Mouse (Mus musculus) midbrain, embryonic 13.5 days (tissue): ENCODE measurements around the gene Nprl3. TPM values are rescaled to one million over a fixed set of nuclear protein-coding genes. Genes with fewer than 3 reads are reported as not detected.

Source experiments
- ATAC-seq: fragments of 200-750 bp; cut with Nextera tagmentation; 2 replicates; pipeline ENCODE4 v1.8.0; 2017; ENCODE audit warnings: mild to moderate bottlenecking, moderate TSS enrichment, moderate library complexity
- H3K27ac ChIP-seq: fragments of 300-500 bp; sonication (generic); 2 replicates; pipeline ENCODE4 v1.5.1; 2015; ENCODE audit warnings: inconsistent platforms, mild to moderate bottlenecking, moderate library complexity
- H3K27me3 ChIP-seq: fragments of 300-500 bp; sonication (generic); 2 replicates; pipeline ENCODE4 v1.6.1; 2015; ENCODE audit warnings: mild to moderate bottlenecking, inconsistent platforms
- H3K36me3 ChIP-seq: fragments of 300-500 bp; sonication (generic); 2 replicates; pipeline ENCODE4 v1.6.1; 2015; ENCODE audit warnings: mild to moderate bottlenecking, inconsistent platforms
- H3K4me1 ChIP-seq: fragments of 300-500 bp; sonication (generic); replicated peaks from 2 replicates; pipeline ENCODE4 v1.6.1; 2015; ENCODE audit warnings: inconsistent platforms
- H3K4me2 ChIP-seq: fragments of 300-500 bp; sonication (generic); replicated peaks from 2 replicates; pipeline ENCODE4 v1.6.1; 2015; ENCODE audit warnings: moderate library complexity, mild to moderate bottlenecking, inconsistent platforms
- H3K4me3 ChIP-seq: fragments of 300-500 bp; sonication (generic); replicated peaks from 2 replicates; pipeline ENCODE4 v1.5.1; 2015; ENCODE audit warnings: mild to moderate bottlenecking, inconsistent platforms
- H3K9ac ChIP-seq: fragments of 300-500 bp; sonication (generic); replicated peaks from 2 replicates; pipeline ENCODE4 v1.6.1; 2015; ENCODE audit warnings: mild to moderate bottlenecking, inconsistent platforms
- H3K9me3 ChIP-seq: fragments of 300-500 bp; sonication (generic); 2 replicates; pipeline ENCODE4 v1.6.1; 2016; ENCODE audit warnings: mild to moderate bottlenecking, inconsistent platforms
- WGBS: fragments of 180-500 bp; shearing (Covaris S2); methylation state at CpG from one replicate; pipeline ENCODE4 v1.1.7; 2015; 5-methylcytosine and 5-hydroxymethylcytosine counted together
- polyA plus RNA-seq: library from polyadenylated mRNA; unstranded; fragments of >200 nt; fragmentation: Nextera tagmentation; extraction: Ambion mirVana; gene quantifications from 2 replicates; pipeline ENCODE4 v1.2.1, GENCODE M21; 2015

The Nprl3 gene
- polyA plus RNA-seq, 1 experiment from 2014 or later = 46.5 TPM

- no peak overlapping the region for H3K27ac ChIP-seq
- peak overlapping the region; percentile 71 for H3K4me2 ChIP-seq
- H3K4me3 ChIP-seq = no peak overlapping the region
- peak overlapping the region; percentile 86 for H3K9ac ChIP-seq
- peaks cover 24% of the 10 kb centered on the region for H3K27me3 ChIP-seq
- ATAC-seq = no peak
- H3K9me3 ChIP-seq = no peaks in the 10 kb centered on the region
- WGBS = 88% methylated on average over 9 of the region's 9 CpGs
- H3K4me1 ChIP-seq = peaks cover 18% of the 10 kb centered on the region
- H3K36me3 ChIP-seq = peaks cover 39% of the 10 kb centered on the region
Observed at GRCm38 (mm10) chr11:32227555-32227954, 40.0 kb downstream of the Nprl3 start.

DNA sequence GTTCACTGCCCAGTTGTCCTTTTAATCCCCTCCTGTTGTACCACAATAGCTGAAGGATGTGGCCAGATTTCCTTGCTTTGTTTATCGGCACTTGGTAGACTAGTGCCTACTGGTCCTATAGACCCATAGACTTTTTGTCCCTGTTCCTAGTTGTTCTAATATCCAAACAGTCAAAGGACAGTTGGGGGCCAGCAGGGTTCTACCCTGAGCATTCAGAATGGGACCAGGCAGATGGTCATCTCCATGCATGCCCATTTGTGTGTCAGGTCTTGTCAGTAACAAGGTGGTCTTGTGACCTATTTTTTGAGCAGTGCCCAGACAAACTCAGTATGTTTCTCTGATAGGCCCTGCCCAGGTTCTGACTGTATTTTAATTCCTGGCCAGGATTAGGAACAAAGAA is 40.5 kb downstream of the Nprl3 start:
- H3K27ac ChIP-seq = peak overlapping the region; percentile 65; the same call in 1 of the 2 replicates
- H3K4me2 ChIP-seq = peak overlapping the region; percentile 71
- no peaks in the 10 kb centered on the region for H3K9me3 ChIP-seq
- WGBS = 28% methylated on average over 1 of the region's 1 CpGs
- H3K27me3 ChIP-seq = peaks cover 29% of the 10 kb centered on the region
- peak overlapping the region; percentile 70 for H3K4me3 ChIP-seq
- H3K9ac ChIP-seq = peak overlapping the region; percentile 86
- ATAC-seq = no peak
- H3K4me1 ChIP-seq = peaks cover 23% of the 10 kb centered on the region
- H3K36me3 ChIP-seq = peaks cover 34% of the 10 kb centered on the region

DNA sequence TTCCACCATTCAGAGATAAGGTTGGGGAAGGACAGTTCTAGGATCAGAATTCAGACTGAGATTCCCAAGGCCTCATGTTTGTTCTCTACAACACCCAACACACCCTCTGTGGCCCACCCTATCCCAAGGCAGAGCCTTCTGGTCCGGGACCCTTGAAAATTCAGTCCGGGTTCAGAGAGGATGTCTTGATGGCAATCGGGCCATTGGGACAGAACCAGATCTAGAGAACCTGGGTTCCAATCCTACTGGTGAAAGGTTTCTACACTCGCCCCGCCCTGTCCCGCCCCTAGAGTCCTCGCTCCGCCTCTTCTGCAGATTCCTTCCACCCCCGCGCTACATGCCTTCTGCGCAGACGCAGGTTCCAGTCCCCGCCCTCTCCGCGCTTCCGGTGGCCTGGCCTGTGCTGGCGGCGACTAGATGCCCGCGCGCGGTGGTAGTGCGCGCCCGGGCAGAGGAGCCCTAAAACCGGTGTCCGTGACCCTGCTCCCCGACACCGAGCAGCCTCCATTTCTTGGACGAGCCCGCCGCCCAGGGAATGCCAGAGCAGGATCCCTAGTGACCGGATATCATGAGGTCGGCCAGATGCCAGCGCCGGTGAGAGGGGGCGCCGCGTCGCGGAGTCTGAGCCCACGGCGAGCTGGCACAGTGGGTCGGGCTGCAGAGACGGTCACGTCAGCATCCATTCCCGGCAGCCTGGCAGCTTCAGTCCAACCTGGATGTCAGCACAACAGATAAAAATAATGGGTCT is 41.2 kb downstream of the Nprl3 start, which contains the start of gene Mpg:
TSS of gene Mpg (plus strand) at position 382 of the 748 bp plus-strand sequence.
- peak within 1 kb of the TSS; percentile 65 for H3K27ac ChIP-seq
- H3K27me3 ChIP-seq = peaks cover 35% of the 10 kb centered on the region
- 4% methylated on average over 47 of the region's 47 CpGs for WGBS
- H3K4me3 ChIP-seq = peak within 1 kb of the TSS; percentile 70
- peaks cover 27% of the 10 kb centered on the region for H3K36me3 ChIP-seq
- H3K9me3 ChIP-seq = no peaks in the 10 kb centered on the region
- peak within 1 kb of the TSS; percentile 86 for H3K9ac ChIP-seq
- peak within 1 kb of the TSS; percentile 71 for H3K4me2 ChIP-seq
- H3K4me1 ChIP-seq = peaks cover 29% of the 10 kb centered on the region
- ATAC-seq = peak; percentile 84

GRCm38 (mm10) chr11:32225222-32226104 is 42.0 kb downstream of the Nprl3 start:
- H3K27me3 ChIP-seq = peaks cover 44% of the 10 kb centered on the region
- H3K4me2 ChIP-seq = no peak overlapping the region
- no peak for ATAC-seq
- H3K4me1 ChIP-seq = peaks cover 34% of the 10 kb centered on the region
- peak overlapping the region; percentile 14 for H3K27ac ChIP-seq
- no peak overlapping the region for H3K9ac ChIP-seq
- 75% methylated on average over 7 of the region's 7 CpGs for whole genome bisulfite sequencing
- no peaks in the 10 kb centered on the region for H3K9me3 ChIP-seq
- H3K36me3 ChIP-seq = peaks cover 19% of the 10 kb centered on the region
- 0 out of 2 replicates have a peak overlapping the region, but pooled peaks have one; percentile 70 for H3K4me3 ChIP-seq

DNA sequence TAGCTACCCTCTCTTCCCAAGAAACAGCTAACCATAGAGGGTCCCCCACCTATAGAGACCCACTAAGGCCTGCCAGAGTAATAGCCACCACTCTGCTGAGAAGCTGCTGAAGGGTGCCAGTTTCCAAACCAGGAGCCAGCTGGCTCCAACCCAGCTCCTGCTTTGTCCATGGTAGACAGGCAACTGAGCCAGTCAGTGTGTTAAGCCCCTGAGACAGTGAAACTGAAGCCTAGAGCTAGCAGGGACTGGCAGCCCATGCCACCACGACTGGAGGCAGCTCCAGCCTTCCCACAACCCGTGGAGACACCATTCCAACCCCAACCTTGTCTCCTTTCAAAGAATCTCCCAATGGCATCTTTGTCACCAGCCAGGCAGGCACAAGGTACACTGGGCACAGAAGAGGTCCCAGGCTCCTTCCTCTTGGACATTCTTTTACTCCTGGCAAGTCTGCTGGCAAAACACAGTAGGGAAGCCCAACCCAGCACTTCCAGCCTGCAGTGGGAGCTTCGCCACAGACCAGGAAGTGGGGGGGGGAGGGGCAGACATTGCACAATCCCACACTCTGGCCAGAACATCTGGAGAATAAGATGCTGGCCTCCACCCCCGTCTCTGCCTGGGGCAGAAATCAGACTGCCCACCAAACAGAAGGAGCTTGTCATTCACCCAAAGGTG is 42.9 kb downstream of the Nprl3 start:
- peaks cover 34% of the 10 kb centered on the region for H3K4me1 ChIP-seq
- no peak overlapping the region for H3K9ac ChIP-seq
- peaks cover 50% of the 10 kb centered on the region for H3K27me3 ChIP-seq
- H3K4me2 ChIP-seq = no peak overlapping the region
- no peak for ATAC-seq
- H3K36me3 ChIP-seq = peaks cover 10% of the 10 kb centered on the region
- WGBS = 35% methylated on average over 4 of the region's 4 CpGs
- peak overlapping the region; percentile 46; the same call in 1 of the 2 replicates for H3K27ac ChIP-seq
- no peak overlapping the region for H3K4me3 ChIP-seq
- H3K9me3 ChIP-seq = no peaks in the 10 kb centered on the region

- WGBS = 79% methylated on average over 4 of the region's 4 CpGs
- no peak overlapping the region for H3K4me3 ChIP-seq
- no peak for ATAC-seq
- no peak overlapping the region for H3K4me2 ChIP-seq
- no peak overlapping the region for H3K27ac ChIP-seq
- no peaks in the 10 kb centered on the region for H3K9me3 ChIP-seq
- H3K9ac ChIP-seq = no peak overlapping the region
- H3K27me3 ChIP-seq = peaks cover 50% of the 10 kb centered on the region
- no peaks in the 10 kb centered on the region for H3K36me3 ChIP-seq
- peaks cover 41% of the 10 kb centered on the region for H3K4me1 ChIP-seq
Observed at GRCm38 (mm10) chr11:32223297-32223967, 44.1 kb downstream of the Nprl3 start.

- H3K27ac ChIP-seq = no peak overlapping the region
- H3K4me3 ChIP-seq = peak overlapping the region; percentile 65
- H3K27me3 ChIP-seq = peaks cover 50% of the 10 kb centered on the region
- H3K36me3 ChIP-seq = no peaks in the 10 kb centered on the region
- peak overlapping the region; percentile 99 for H3K4me2 ChIP-seq
- ATAC-seq = no peak
- H3K9me3 ChIP-seq = no peaks in the 10 kb centered on the region
- peak overlapping the region; percentile 83; the same call in 1 of the 2 replicates for H3K9ac ChIP-seq
- H3K4me1 ChIP-seq = peaks cover 39% of the 10 kb centered on the region
- WGBS = 10% methylated on average over 21 of the region's 21 CpGs
Observed at GRCm38 (mm10) chr11:32222570-32223194, 44.8 kb downstream of the Nprl3 start.

- H3K9ac ChIP-seq = peak within 1 kb of the TSS; percentile 83
- peaks cover 32% of the 10 kb centered on the region for H3K4me1 ChIP-seq
- H3K4me2 ChIP-seq = peak within 1 kb of the TSS; percentile 99
- peak within 1 kb of the TSS; percentile 53 for H3K27ac ChIP-seq
- no peaks in the 10 kb centered on the region for H3K9me3 ChIP-seq
- H3K36me3 ChIP-seq = no peaks in the 10 kb centered on the region
- ATAC-seq = peak; percentile 12
- peaks cover 50% of the 10 kb centered on the region for H3K27me3 ChIP-seq
- WGBS = under 1% methylated on average over 58 of the region's 72 CpGs
- H3K4me3 ChIP-seq = peak within 1 kb of the TSS; percentile 65
Observed at GRCm38 (mm10) chr11:32221951-32222409, 45.5 kb downstream of the Nprl3 start, which contains the start of gene Rhbdf1. Gene Rhbdf1, minus strand, starts transcription at chr11:32222300.

- peak; percentile 29 for ATAC-seq
- WGBS = under 1% methylated on average over 42 of the region's 46 CpGs
- Histone ChIP-seq H3K27me3 (peaks cover 50% of the 10 kb centered on the region), H3K4me2 (peak overlapping the region; percentile 99), H3K36me3 (no peaks in the 10 kb centered on the region), H3K27ac (peak overlapping the region; percentile 53), H3K4me3 (peak overlapping the region; percentile 65), H3K9me3 (no peaks in the 10 kb centered on the region), H3K9ac (peak overlapping the region; percentile 83), H3K4me1 (peaks cover 29% of the 10 kb centered on the region)
Observed at GRCm38 (mm10) chr11:32221225-32221950, 46.1 kb downstream of the Nprl3 start.

DNA sequence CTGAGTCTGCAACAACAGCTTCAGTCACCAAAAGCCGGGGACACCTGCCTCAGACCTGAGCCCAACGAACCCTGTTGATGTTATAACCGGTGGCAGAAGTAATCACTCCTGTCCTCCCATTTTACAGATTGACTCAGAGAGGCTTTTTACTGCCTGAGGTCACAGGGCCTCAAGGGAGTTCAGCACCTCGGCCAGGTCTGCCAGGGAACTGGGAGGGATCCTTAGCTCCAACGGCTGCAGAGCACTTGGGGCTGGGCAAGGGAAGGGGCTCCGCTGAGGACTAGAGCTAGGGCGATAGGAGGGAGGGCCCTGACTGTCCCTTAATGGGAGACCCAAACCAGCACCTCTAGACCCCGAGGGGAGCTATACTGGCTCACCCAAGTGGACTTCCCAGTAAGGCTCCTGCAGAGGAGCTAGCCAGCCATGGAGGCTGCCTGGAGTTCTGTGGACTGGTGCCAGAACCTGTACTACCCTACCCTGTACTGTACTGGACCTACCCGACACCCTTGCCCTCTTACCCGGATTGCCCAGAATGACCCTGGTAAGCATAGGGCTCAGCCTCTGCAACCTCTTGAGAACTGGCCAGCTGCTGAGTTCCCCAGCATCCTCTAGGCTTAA is 46.8 kb downstream of the Nprl3 start:
- H3K27me3 ChIP-seq = peaks cover 50% of the 10 kb centered on the region
- H3K9me3 ChIP-seq = no peaks in the 10 kb centered on the region
- H3K9ac ChIP-seq = peak overlapping the region; percentile 83; the same call in 1 of the 2 replicates
- peak; percentile 25 for ATAC-seq
- H3K4me1 ChIP-seq = peaks cover 29% of the 10 kb centered on the region
- peak overlapping the region; percentile 99 for H3K4me2 ChIP-seq
- no peaks in the 10 kb centered on the region for H3K36me3 ChIP-seq
- H3K27ac ChIP-seq = no peak overlapping the region
- 37% methylated on average over 10 of the region's 10 CpGs for WGBS
- H3K4me3 ChIP-seq = peak overlapping the region; percentile 65
